Mouse (Mus musculus) c-Kit-negative CD71-positive TER-119-positive erythroid progenitor cells, embryonic 14.5 days (primary cell): ENCODE measurements around the gene Trappc6b.

Experiments used
- DNase-seq: peaks from one replicate; pipeline ENCODE4 v3.0.0-alpha.2; 2013; ENCODE audit warnings: low read depth, low spot score

Gene Trappc6b

GRCm38 (mm10) chr12:59055196-59055850, 5.9 kb downstream of the Trappc6b start:
- DNase-seq = no peak

GRCm38 (mm10) chr12:59053976-59054375, 7.3 kb downstream of the Trappc6b start:
- no peak for DNase-seq

- no peak for DNase-seq
Measured at GRCm38 (mm10) chr12:59053166-59053565, 8.1 kb downstream of the Trappc6b start.

- no peak for DNase-seq
Measured at GRCm38 (mm10) chr12:59052470-59052869, 8.8 kb downstream of the Trappc6b start.

GRCm38 (mm10) chr12:59040851-59041250, 20.4 kb downstream of the Trappc6b start:
- no peak for DNase-seq

GRCm38 (mm10) chr12:59039971-59040844, 21.1 kb downstream of the Trappc6b start:
- DNase-seq = peak; percentile 51

- no peak for DNase-seq
Measured at GRCm38 (mm10) chr12:59039162-59039970, 21.9 kb downstream of the Trappc6b start.

GRCm38 (mm10) chr12:59032101-59032500, 29.2 kb downstream of the Trappc6b start:
- DNase-seq = no peak

GRCm38 (mm10) chr12:59021306-59021705, 40.0 kb downstream of the Trappc6b start:
- no peak for DNase-seq

GRCm38 (mm10) chr12:59019891-59020290, 41.4 kb downstream of the Trappc6b start:
- DNase-seq = no peak

GRCm38 (mm10) chr12:59017970-59018369, 43.3 kb downstream of the Trappc6b start:
- no peak for DNase-seq

GRCm38 (mm10) chr12:59013234-59013633, 48.0 kb downstream of the Trappc6b start, which contains the start of gene Gemin2:
Gene Gemin2 (plus strand): TSS chr12:59013393.
- peak; percentile 87 for DNase-seq

GRCm38 (mm10) chr12:59012710-59013091, 48.6 kb downstream of the Trappc6b start:
- DNase-seq = no peak

GRCm38 (mm10) chr12:59011844-59012709, 49.2 kb downstream of the Trappc6b start, which contains the start of gene Sec23a:
Gene Sec23a (minus strand): TSS chr12:59012017.
- peak; percentile 97 for DNase-seq

GRCm38 (mm10) chr12:59011275-59011843, 49.9 kb downstream of the Trappc6b start:
- DNase-seq = no peak

- no peak for DNase-seq
Measured at GRCm38 (mm10) chr12:59010482-59010881, 50.8 kb downstream of the Trappc6b start.
